Mouse (Mus musculus) embryo, embryonic 10 days (tissue): ENCODE results near the gene Slc25a54.

Source experiments
- DNase-seq: peaks from one replicate; pipeline ENCODE4 v3.0.0-alpha.2; 2015; ENCODE audit warnings: low spot score

Gene Slc25a54

GRCm38 (mm10) chr3:109125531-109125930, 45.3 kb downstream of the Slc25a54 start:
- no peak for DNase-seq

GRCm38 (mm10) chr3:109129768-109130167, 49.5 kb downstream of the Slc25a54 start:
- DNase-seq = no peak

- DNase-seq = no peak
Measured at GRCm38 (mm10) chr3:109132966-109133365, 52.7 kb downstream of the Slc25a54 start.

DNA sequence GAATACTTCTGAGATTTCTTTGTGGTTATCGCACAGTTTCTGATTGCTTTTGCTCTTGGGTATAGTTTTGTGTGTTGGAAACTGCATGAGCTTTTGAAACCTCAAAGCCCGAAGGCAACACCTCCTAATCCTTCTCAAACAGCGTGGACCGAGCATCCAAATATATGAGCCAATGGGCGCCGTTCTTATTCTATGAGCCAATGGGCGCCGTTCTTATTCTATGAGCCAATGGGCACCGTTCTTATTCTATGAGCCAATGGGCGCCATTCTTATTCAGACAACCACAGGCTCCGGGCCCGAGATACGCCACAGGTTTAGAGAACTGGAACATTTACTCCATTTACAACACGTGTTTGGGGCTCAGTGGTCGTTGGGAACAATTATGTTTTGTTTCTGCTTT, 53.8 kb downstream of the Slc25a54 start:
- DNase-seq = no peak

DNA sequence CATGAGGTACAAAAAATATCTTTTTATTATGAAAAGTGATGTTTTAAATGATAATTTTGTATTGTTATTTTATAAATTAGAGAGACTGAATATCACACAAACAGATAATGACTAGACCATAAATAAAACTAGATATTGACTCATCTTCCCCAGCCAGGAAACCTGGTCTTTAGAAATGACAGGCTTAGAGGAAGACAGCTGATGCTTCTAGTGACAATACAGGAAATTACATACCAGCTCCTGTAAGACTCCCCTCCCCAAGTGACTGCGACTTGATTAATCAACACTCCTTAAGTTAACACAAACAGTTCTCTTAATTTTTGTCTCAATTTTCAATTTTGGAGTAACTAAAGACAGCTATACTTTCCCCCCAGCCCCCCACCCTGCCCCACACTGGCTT, 55.1 kb downstream of the Slc25a54 start:
- no peak for DNase-seq

GRCm38 (mm10) chr3:109152561-109152960, 72.3 kb downstream of the Slc25a54 start:
- no peak for DNase-seq

GRCm38 (mm10) chr3:109153410-109153809, 73.1 kb downstream of the Slc25a54 start:
- DNase-seq = no peak

DNA sequence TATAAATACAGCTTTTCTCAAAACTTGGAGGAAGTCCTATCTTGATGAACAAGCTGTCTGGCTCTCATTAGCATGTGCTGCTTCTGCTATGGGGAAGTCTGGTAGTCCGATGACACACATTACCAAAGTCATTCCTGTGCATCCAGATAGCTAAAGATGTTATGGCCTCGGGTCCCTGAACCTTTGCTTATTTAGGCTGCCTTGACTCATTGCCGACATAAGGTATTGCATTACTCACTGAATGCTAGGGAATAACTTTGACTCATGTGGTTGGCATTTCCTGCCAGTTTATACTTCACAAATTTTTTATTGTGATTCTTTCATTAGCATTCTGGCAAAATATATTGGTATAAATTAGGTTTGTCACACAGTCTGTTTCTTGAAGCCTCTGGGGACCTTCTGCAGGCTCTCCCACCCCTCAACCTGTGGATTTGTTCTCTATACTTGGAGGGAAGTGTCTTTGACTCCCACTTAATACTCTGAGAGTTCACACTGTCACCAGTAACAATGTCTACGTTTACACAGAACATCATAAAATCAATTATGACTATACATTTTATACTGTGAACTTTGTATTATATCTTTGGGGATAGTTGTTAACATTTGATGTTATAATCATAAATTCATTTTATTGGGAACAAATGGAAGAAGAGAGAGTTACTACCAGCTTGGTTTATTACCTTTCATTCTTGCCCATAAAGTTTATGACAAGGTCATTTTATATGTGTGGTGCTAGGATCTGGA, 75.8 kb downstream of the Slc25a54 start:
- DNase-seq = no peak

DNA sequence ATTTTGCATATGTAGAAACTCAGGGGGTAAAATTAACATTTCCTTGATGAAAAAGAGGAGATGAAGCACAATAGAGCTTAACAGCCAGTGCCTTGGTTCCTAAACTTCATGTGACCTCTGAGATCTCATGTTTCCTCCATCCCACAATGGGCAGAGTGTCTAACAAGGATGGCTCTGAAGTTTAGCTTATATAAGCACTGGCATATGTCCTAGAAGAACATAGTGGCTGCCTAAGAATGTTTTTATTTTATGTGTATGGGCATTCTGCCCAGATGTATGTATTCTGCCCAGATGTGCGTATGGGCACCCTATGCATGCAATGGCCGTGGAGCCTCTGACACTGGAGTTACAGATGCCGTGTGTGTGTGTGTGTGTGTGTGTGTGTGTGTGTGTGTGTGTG, 77.2 kb downstream of the Slc25a54 start:
- no peak for DNase-seq

DNA sequence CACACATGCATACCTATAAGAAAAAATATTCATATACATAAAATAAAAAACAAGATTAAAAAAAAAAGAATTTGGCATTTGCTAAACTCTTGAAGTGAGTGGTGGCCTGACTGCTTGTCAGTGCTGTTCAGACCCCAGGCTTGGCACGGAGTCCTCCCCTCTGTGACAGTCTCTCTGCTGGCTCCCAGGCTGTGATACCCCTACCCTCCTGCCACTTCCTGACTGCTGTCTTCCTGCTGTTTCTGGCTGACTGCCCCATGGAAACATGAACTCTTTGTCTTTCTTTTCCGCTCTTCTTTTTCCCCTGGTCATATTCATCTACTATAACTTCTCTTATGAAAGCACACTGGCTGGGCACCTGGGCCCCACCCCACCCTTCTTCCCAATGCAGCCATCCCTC, 83.8 kb downstream of the Slc25a54 start:
- DNase-seq = no peak

- DNase-seq = no peak
Measured at GRCm38 (mm10) chr3:109164644-109165043, 84.4 kb downstream of the Slc25a54 start.

DNA sequence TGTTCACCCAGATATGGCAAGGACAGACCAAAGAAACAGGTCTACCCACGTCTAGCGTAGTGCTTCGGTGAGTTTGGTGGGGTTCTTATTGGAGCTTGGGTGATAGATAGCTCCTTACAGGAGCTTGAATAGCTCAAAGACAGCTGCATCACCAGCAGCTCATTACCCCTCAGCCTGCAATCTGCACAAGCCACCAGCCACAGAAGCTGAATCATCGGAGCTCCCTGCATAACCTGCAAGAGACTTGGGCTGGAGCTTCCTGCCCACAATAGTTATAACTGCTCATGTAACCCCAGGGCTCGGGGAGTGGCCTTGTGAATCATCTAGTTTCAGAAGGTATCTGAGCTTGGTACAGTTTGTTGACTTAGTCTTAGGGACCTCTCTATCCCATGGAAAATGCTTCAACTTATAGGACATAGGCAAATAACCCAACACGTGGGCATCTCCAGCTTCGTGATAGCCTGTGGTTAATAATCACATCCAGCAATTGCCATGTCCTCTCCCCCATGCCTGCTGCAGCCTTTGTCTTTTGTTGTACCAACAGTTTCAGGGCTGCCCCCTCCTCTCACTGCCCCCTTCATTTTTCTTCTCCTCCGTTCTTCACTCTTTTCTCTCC, 85.1 kb downstream of the Slc25a54 start:
- DNase-seq = no peak
